Comparison of ENCODE assay signal across 28 mouse cellular contexts in the genomic region with DNA sequence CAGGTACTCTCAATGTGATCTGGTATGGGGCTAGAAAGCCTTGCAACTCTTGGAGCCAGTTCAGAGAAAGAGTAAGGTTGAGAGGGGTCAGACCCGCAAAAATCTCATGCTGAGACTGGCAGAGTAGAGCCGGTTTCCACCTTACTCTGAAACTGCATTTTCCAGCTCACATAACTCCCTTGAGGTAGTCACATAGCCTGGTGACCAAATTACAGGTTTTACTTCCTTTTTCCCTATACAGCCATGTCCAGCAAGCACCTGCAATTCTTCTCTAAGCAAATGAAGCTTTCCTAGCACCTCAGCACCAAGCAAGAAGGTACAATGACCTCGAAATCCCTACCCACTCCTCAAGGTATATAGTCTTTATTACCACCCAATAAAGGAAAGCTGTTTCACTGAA.
"Had no signal": no experiment of that assay in that cellular context is flagged by ENCODE, and none has a peak within 500 bp of the region (broad histone marks: within the 10 kb centered on the region; RNA-seq: fewer than 3 reads in every experiment).

No protein-coding gene starts in this region.

- H3K4me3 ChIP-seq: limb, embryonic 10.5 days; limb, embryonic 12.5 days; limb, embryonic 13.5 days; limb, embryonic 15.5 days; liver, embryonic 12.5 days; liver, embryonic 13.5 days; liver, embryonic 15.5 days; lung, embryonic 15.5 days; megakaryocyte, embryonic 14.5 days; midbrain, embryonic 12.5 days; midbrain, embryonic 13.5 days; midbrain, embryonic 15.5 days; myocyte had no signal

- DNase-seq: left cerebral cortex, postnatal 4 days; liver; liver, embryonic 13.5 days; liver, postnatal 0 days; lung, adult 18-20 months; lung, adult 2 months; lung, embryonic 14.5 days; lung, postnatal 10 days; lung, postnatal 14 days; lung, postnatal 36 days; lung, postnatal 4 days; midbrain, embryonic 14.5 days had no signal

- H3K36me3 ChIP-seq: limb, embryonic 10.5 days; limb, embryonic 12.5 days; limb, embryonic 13.5 days; limb, embryonic 15.5 days; liver, embryonic 12.5 days; liver, embryonic 13.5 days; liver, embryonic 15.5 days; lung, embryonic 15.5 days; midbrain, embryonic 12.5 days; midbrain, embryonic 13.5 days; midbrain, embryonic 15.5 days had no signal

- H3K9ac ChIP-seq: limb, embryonic 12.5 days; limb, embryonic 13.5 days; limb, embryonic 15.5 days; liver, embryonic 12.5 days; liver, embryonic 13.5 days; liver, embryonic 14.5 days; liver, embryonic 15.5 days; liver, postnatal 0 days; lung, embryonic 14.5 days; lung, embryonic 15.5 days; midbrain, embryonic 12.5 days; midbrain, embryonic 13.5 days; midbrain, embryonic 15.5 days had no signal

- H3K4me2 ChIP-seq: limb, embryonic 12.5 days; limb, embryonic 13.5 days; limb, embryonic 15.5 days; liver, embryonic 11.5 days; liver, embryonic 12.5 days; liver, embryonic 13.5 days; liver, embryonic 15.5 days; lung, embryonic 14.5 days; lung, embryonic 15.5 days; midbrain, embryonic 11.5 days; midbrain, embryonic 12.5 days; midbrain, embryonic 13.5 days; midbrain, embryonic 15.5 days had no signal

- H3K27me3 ChIP-seq: limb, embryonic 12.5 days; limb, embryonic 13.5 days; limb, embryonic 15.5 days; liver, embryonic 12.5 days; liver, embryonic 13.5 days; liver, embryonic 15.5 days; lung, embryonic 15.5 days; megakaryocyte, embryonic 14.5 days; midbrain, embryonic 12.5 days; midbrain, embryonic 13.5 days; midbrain, embryonic 15.5 days had no signal

- H3K27ac ChIP-seq: limb, embryonic 10.5 days; limb, embryonic 12.5 days; limb, embryonic 13.5 days; limb, embryonic 15.5 days; liver, embryonic 12.5 days; liver, embryonic 13.5 days; liver, embryonic 14.5 days; liver, embryonic 15.5 days; lung, embryonic 15.5 days; macrophage; midbrain, embryonic 12.5 days; midbrain, embryonic 13.5 days; midbrain, embryonic 15.5 days had no signal

- H3K9me3 ChIP-seq: limb, embryonic 10.5 days; limb, embryonic 12.5 days; limb, embryonic 13.5 days; limb, embryonic 15.5 days; liver, embryonic 12.5 days; liver, embryonic 13.5 days; liver, embryonic 15.5 days; lung, embryonic 15.5 days; megakaryocyte, embryonic 14.5 days; midbrain, embryonic 12.5 days; midbrain, embryonic 13.5 days; midbrain, embryonic 15.5 days had no signal

- H3K4me1 ChIP-seq: limb, embryonic 10.5 days; limb, embryonic 12.5 days; limb, embryonic 13.5 days; limb, embryonic 15.5 days; liver, embryonic 12.5 days; liver, embryonic 13.5 days; liver, embryonic 15.5 days; lung, embryonic 15.5 days; megakaryocyte, embryonic 14.5 days; midbrain, embryonic 12.5 days; midbrain, embryonic 13.5 days; midbrain, embryonic 15.5 days had no signal
